Mouse (Mus musculus): ENCODE measurements around the gene Plekhd1.

GRCm38 (mm10) chr12:80719141-80719540 lies 26.8 kb downstream of the Plekhd1 start:
- TF ChIP-seq CTCF (IDR thresholded peaks at IDR 0.05; ENCODE audit: borderline replicate concordance, insufficient read depth, low read length) = no peak
- no peak for TF ChIP-seq POLR2A (IDR thresholded peaks at IDR 0.05; ENCODE audit: low read depth, low read length)
